Mouse (Mus musculus) urinary bladder, postnatal 25 days (tissue): ENCODE measurements at regions not wholly inside any gene's neighbourhood (a gene's known extent, or its start where the extent isn't known, plus 50 kb on each side); places are given as distances from the start of the nearest gene placed in this dataset.

ENCODE experiments used
- DNase-seq: peaks from one replicate; pipeline ENCODE4 v3.0.0; 2022; ENCODE audit warnings: low spot score

GRCm38 (mm10) chr6:73401059-73401458 is 68.4 kb downstream of the 4931417E11Rik start:
- DNase-seq = no peak

GRCm38 (mm10) chr6:73389301-73389700 is 80.2 kb downstream of the 4931417E11Rik start:
- DNase-seq = no peak

- DNase-seq = no peak
Measured at GRCm38 (mm10) chr6:73386261-73386660, 83.2 kb downstream of the 4931417E11Rik start.

GRCm38 (mm10) chr6:73379825-73380224 is 89.6 kb downstream of the 4931417E11Rik start:
- no peak for DNase-seq

GRCm38 (mm10) chr6:73377884-73378283 is 91.6 kb downstream of the 4931417E11Rik start:
- no peak for DNase-seq

- DNase-seq = no peak
Measured at GRCm38 (mm10) chr6:73376291-73376690, 93.2 kb downstream of the 4931417E11Rik start.

- DNase-seq = no peak
Measured at GRCm38 (mm10) chr6:73372901-73373300, 96.6 kb downstream of the 4931417E11Rik start.

- DNase-seq = no peak
Measured at GRCm38 (mm10) chr6:73371866-73372265, 97.6 kb downstream of the 4931417E11Rik start.

- no peak for DNase-seq
Measured at GRCm38 (mm10) chr6:73370901-73371300, 98.6 kb downstream of the 4931417E11Rik start.

- DNase-seq = no peak
Measured at GRCm38 (mm10) chr6:73368836-73369141, 100.7 kb downstream of the 4931417E11Rik start.

- no peak for DNase-seq
Measured at GRCm38 (mm10) chr6:73368047-73368835, 101.2 kb downstream of the 4931417E11Rik start.

- DNase-seq = peak; percentile 60
Measured at GRCm38 (mm10) chr6:73367616-73368015, 101.9 kb downstream of the 4931417E11Rik start.

- no peak for DNase-seq
Measured at GRCm38 (mm10) chr6:73366626-73367025, 102.8 kb downstream of the 4931417E11Rik start.

- DNase-seq = no peak
Measured at GRCm38 (mm10) chr6:73365306-73365705, 104.2 kb downstream of the 4931417E11Rik start.

- DNase-seq = no peak
Measured at GRCm38 (mm10) chr6:73334995-73335394, 86.8 kb downstream of the Suclg1 start.

GRCm38 (mm10) chr6:73329666-73330065 is 81.5 kb downstream of the Suclg1 start:
- DNase-seq = no peak
